Mouse (Mus musculus) E14TG2a.4 (cell line): ENCODE measurements at regions not wholly inside any gene's neighbourhood (a gene's known extent, or its start where the extent isn't known, plus 50 kb on each side); places are given as distances from the start of the nearest gene placed in this dataset.

Experiments used
- H3K27me3 ChIP-seq: 2 replicates; pipeline ENCODE4 v1.6.1; 2014; ENCODE audit warnings: low read length, control low read depth; ENCODE audit not compliant: insufficient read depth
- H3K36me3 ChIP-seq: 2 replicates; pipeline ENCODE4 v1.6.1; 2014; ENCODE audit warnings: low read length, control low read depth; ENCODE audit not compliant: insufficient read depth
- H3K4me1 ChIP-seq: replicated peaks from 2 replicates; pipeline ENCODE4 v1.6.1; 2014; ENCODE audit warnings: low read depth, low read length, control low read depth
- H3K4me3 ChIP-seq: replicated peaks from 2 replicates; pipeline ENCODE4 v1.5.1; 2014; ENCODE audit warnings: mild to moderate bottlenecking, low read length
- H3K9me3 ChIP-seq: 2 replicates; pipeline ENCODE4 v1.6.1; 2014; ENCODE audit warnings: low read length, control low read depth
- CTCF ChIP-seq: conservative IDR thresholded peaks from 2 replicates; pipeline ENCODE4 v1.5.1; 2014; ENCODE audit warnings: low read length
- NANOG ChIP-seq: IDR thresholded peaks from 2 replicates; pipeline ENCODE4 v1.6.1; 2014; ENCODE audit warnings: borderline replicate concordance, low read length, mixed read lengths
- POU5F1 ChIP-seq: IDR thresholded peaks from 2 replicates; pipeline ENCODE4 v1.6.1; 2014; ENCODE audit warnings: low read length, borderline replicate concordance

DNA sequence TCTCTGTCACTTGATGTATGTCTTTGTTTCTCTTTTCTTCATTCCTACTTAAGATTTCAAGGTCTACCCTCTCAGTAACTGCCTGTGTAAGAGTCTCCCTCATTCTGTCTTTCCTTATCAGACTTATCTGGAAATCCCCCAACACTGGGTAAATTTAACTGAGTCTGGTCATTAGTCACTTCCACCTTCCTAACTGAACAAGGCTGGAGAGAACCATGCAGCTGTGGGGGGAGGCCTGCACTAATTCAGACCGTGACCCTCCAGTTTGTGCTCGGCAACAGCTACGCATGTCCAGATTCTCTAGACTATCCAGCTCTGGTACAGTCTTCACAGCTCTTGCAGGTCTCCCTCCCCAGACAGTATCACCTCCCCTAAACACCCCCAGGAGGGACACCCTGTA is 103.3 kb downstream of the Prox1 start:
- H3K4me3 ChIP-seq = no peak overlapping the region
- H3K9me3 ChIP-seq = no peaks in the 10 kb centered on the region
- no peaks in the 10 kb centered on the region for H3K36me3 ChIP-seq
- 0 out of 2 replicates have a peak, but pooled peaks cover 5% of the 10 kb centered on the region for H3K27me3 ChIP-seq
- TF ChIP-seq CTCF (no peak), POU5F1 (no peak), NANOG (no peak)
- H3K4me1 ChIP-seq = no peaks in the 10 kb centered on the region

DNA sequence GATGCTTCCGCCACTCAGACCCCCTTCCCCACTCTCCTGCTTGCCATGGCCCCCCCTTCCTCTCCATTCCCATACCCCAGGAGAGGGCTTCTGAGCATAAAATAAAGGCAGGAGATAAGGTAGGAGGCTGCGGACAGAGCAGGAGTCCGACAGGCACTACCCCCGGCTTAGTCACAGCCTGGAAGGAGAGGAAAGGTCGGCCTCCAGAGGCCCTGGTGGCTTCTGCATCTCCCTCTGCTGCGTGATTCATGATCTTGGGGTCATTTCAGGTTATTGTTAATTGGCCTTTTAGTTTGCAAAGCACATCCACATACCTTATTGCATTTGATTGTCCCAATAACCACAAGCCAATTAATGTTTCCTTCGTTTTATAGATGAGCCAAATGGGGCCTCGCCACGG is 104.1 kb downstream of the Prox1 start:
- TF ChIP-seq POU5F1 = no peak
- no peak for TF ChIP-seq NANOG
- TF ChIP-seq CTCF = no peak
- no peaks in the 10 kb centered on the region for H3K36me3 ChIP-seq
- no peak overlapping the region for H3K4me3 ChIP-seq
- H3K9me3 ChIP-seq = no peaks in the 10 kb centered on the region
- H3K4me1 ChIP-seq = peaks cover 5% of the 10 kb centered on the region
- H3K27me3 ChIP-seq = 0 out of 2 replicates have a peak, but pooled peaks cover 5% of the 10 kb centered on the region

DNA sequence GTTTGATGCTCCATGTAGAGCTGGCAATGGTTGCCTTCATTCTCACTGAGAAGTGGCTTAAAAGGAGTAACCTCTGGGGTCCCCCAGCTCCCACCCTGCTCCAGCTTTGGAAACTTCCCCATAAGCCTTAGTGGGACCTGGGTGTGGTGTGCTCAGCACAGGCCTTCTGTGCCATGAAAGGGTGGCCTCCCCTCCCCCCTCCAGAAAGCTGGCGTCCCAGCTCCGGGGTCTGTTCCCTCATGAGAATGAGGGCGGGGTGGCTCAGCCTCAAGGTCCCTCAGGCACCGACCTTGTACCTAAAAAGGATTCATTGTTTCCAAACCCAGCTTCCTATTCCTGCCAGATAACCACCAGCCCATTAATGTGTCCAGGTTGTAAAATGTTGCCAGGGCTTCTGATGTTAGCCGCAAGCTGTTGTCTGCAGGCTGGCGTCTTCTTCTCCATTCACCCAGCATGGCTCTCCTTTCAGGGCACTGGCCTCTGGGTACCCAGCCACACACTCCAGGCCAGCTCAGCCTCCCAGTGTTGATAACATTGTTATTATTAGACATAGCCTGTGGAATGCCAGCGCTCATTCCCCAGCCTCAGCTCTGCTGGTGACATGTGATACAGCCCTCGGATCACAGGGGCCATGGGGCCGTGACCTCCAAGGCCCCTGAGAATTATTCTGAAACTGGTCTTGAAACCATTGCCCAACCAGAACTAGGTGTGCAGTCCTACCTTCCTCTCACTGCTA is 108.8 kb downstream of the Prox1 start:
- Histone ChIP-seq H3K4me1 (peaks cover 5% of the 10 kb centered on the region), H3K36me3 (no peaks in the 10 kb centered on the region), H3K9me3 (no peaks in the 10 kb centered on the region), H3K27me3 (no peaks in the 10 kb centered on the region), H3K4me3 (no peak overlapping the region)
- TF ChIP-seq POU5F1 = no peak
- TF ChIP-seq CTCF = no peak
- no peak for TF ChIP-seq NANOG

DNA sequence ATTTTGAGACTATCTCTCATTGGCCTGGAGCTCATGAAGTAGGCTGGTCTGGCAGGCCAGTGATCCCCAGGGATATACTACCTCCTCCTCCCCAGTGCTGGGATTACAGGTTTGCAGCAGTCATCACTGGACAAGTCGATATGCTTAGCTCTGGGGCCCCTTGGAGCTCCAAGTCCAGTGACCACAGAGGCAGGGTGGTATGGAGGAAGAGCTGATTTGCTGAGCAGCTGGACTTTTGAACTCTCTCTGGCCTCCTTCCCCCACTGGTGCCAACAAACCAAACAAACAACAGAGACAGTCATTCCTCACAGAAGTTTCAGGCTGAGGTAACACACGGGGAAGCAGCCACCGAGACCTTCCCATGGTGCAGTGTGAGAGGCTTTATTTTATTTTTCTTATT is 111.5 kb downstream of the Prox1 start:
- Histone ChIP-seq H3K9me3 (peaks cover 8% of the 10 kb centered on the region), H3K4me1 (peaks cover 5% of the 10 kb centered on the region), H3K4me3 (no peak overlapping the region), H3K36me3 (no peaks in the 10 kb centered on the region), H3K27me3 (no peaks in the 10 kb centered on the region)
- TF ChIP-seq CTCF = no peak
- TF ChIP-seq NANOG = no peak
- no peak for TF ChIP-seq POU5F1

DNA sequence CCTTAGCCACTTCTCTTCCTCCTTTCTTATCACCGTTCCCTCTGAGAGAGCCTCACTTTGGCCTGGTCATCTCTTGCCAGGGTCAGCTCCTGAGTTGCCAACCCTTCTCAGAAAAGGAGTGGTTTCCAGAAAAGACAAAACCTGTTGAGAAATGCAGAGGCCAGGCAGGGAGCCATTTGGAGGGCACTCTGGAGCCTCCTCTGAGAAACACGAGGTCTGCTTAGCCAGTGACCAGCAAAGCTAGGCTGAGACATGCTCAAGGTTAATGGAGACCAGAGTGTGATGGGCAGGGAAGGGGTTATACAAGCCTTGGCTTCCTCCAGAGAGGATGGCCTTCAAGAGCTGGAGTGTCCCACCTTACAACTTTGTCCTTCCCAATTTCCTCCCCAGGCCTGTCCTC is 113.6 kb downstream of the Prox1 start:
- H3K9me3 ChIP-seq = peaks cover 16% of the 10 kb centered on the region
- H3K27me3 ChIP-seq = no peaks in the 10 kb centered on the region
- peaks cover 5% of the 10 kb centered on the region for H3K4me1 ChIP-seq
- no peak for TF ChIP-seq CTCF
- no peak for TF ChIP-seq POU5F1
- TF ChIP-seq NANOG = no peak
- H3K36me3 ChIP-seq = no peaks in the 10 kb centered on the region
- H3K4me3 ChIP-seq = no peak overlapping the region

DNA sequence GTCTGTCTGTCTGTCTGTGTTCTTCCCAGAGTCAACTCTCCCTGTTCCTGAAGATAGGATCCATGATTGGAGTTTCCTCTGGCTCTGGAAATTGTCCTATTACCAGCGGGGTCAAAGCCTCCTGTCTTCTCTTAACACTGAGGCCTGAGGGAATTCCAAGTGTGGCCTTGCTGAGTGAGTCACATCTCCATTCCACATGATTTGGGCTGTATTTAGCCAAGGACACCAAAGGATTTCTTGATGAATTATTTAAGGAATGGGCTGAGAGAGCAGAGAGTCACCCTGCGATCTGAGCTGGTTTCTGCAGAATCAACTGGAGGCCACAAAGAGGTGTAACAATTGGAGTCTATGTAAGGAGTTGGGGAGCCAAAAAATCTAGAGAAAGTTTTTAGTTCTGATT is 118.6 kb downstream of the Prox1 start:
- no peaks in the 10 kb centered on the region for H3K4me1 ChIP-seq
- H3K4me3 ChIP-seq = no peak overlapping the region
- no peaks in the 10 kb centered on the region for H3K27me3 ChIP-seq
- no peaks in the 10 kb centered on the region for H3K36me3 ChIP-seq
- peaks cover 33% of the 10 kb centered on the region for H3K9me3 ChIP-seq
- no peak for TF ChIP-seq POU5F1

DNA sequence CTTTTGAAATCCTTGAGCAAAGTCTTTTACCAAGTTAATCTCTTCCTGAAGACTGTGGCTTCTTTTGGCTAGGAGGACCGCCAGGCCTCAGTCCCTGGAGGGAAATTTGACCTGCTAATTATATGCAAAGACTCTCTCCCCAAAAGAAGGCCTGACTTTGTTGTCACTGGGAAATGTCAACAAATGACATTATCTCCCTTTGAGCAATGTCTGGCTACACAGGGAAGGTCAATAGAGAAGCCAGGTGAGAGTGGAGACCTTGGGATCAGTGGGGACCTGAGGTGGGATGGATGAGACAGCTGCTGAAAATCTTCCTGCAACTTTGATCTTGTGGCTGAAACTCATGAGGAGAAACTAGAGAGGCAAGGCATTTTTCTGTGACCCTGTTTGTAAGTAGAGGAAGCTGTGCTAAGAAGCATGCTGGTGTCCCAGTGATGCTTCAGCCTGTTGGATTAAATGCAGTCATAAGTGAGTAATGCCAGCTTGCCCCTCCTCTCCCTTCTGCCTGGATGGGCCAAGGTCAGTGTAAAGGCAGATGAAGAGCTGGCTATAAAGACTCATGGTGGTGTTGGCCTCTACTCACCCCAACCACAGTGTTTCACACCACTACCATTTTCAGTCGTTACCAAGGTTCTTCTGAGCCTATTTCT is 121.9 kb downstream of the Prox1 start:
- Histone ChIP-seq H3K4me3 (no peak overlapping the region), H3K36me3 (no peaks in the 10 kb centered on the region), H3K4me1 (no peaks in the 10 kb centered on the region), H3K27me3 (no peaks in the 10 kb centered on the region; the same call in 1 of the 2 replicates), H3K9me3 (peaks cover 20% of the 10 kb centered on the region)
- TF ChIP-seq CTCF (no peak), NANOG (no peak), POU5F1 (no peak)

DNA sequence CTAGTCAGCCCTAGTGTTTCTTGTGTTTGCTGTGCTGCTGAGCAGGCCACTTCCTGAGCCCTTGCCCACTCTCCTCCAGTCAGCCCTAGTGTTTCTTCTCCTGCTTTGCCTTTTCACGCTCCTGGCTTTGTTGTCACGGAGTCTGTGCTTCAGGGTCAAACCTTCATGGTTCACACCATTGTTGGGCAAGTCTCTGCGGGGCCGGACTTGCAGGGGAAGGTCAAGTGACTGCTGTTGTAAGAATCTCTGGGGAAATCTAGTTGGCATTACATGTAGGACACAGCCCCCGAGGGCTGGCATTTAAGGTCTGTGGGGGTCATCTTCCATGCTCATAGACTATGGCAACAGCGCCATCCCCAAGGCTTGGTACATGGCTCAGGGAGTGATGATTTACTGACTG is 123.3 kb downstream of the Prox1 start:
- no peak overlapping the region for H3K4me3 ChIP-seq
- H3K27me3 ChIP-seq = no peaks in the 10 kb centered on the region; the same call in 1 of the 2 replicates
- H3K4me1 ChIP-seq = no peaks in the 10 kb centered on the region
- no peaks in the 10 kb centered on the region for H3K36me3 ChIP-seq
- no peak for TF ChIP-seq CTCF
- TF ChIP-seq NANOG = no peak
- no peak for TF ChIP-seq POU5F1
- peaks cover 17% of the 10 kb centered on the region for H3K9me3 ChIP-seq

DNA sequence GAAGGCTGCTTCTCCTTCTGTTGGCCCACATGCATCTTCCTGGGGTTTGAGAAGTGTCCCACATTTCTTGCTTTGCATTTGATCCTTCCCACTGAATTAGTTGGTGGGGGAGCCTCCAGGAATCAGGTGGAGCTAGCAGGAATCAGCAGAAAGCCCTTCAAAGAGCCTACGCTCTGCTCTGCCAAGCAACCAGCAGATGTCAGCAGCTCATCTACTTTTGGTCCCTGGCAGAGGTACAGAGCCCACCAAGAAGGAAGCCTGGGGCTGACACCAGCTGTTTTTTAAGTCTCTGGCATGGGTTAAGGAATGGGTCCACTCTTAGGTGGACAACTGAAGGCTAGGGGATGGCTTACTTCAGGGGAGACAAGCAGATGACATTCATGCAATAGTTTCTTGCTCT is 123.6 kb upstream of the Smyd2 start:
- Histone ChIP-seq H3K4me3 (no peak overlapping the region), H3K9me3 (peaks cover 15% of the 10 kb centered on the region), H3K36me3 (no peaks in the 10 kb centered on the region), H3K27me3 (no peaks in the 10 kb centered on the region; the same call in 1 of the 2 replicates), H3K4me1 (no peaks in the 10 kb centered on the region)
- TF ChIP-seq POU5F1 = no peak
- no peak for TF ChIP-seq CTCF
- TF ChIP-seq NANOG = no peak
